Mouse (Mus musculus) T-helper 17 cell (primary cell): ENCODE data around the gene 1700021F05Rik.

Experiments
- in situ Hi-C, 2 experiments: fragments of 300-600 bp; cut with MboI, MseI; formaldehyde crosslinking; loops; 1 replicate in 1 of 2; 2 replicates in 1 of 2; pipeline ENCODE4 v1.15.1; 2025; ENCODE audit warnings: high pct_unique_total_duplicates in 2 of 2

1700021F05Rik gene

DNA sequence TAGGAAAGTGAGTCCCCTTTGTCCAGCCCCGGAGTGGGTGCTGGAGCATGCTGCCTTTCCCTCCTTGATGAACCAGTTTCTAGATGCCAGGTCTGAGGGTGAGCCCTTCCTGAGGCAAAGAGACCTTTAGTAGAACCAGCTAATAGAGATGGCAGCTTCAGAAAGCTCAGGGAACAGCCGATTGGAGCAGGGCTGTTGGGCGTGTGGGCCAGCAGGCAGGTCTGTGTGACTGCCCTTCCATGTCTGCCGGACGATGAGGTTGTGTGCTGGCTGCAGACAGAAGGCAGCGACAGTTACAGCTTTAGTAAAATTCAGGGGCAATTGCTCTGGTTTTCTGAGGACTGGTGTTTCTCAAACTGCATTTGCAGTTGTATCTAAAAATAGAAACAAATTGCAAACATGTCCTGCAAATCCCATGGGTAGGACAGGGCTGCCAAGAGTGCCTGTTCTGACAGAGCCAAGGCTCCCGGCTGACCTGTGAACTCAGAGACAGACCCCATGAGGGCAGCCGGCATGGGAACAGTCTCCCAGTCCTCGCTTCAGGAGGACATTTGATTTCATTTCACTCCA is 57.3 kb downstream of the 1700021F05Rik start:
- in situ Hi-C loops, result loop anchor here (5.0 kb wide), 1 partner anchor 49 kb away; no protein-coding TSS in a partner anchor

- in situ Hi-C loops, result loop anchor here (5.0 kb wide), 1 partner anchor 50 kb away; no protein-coding TSS in a partner anchor
Observed at GRCm38 (mm10) chr10:43482021-43482420, 58.8 kb downstream of the 1700021F05Rik start.

DNA sequence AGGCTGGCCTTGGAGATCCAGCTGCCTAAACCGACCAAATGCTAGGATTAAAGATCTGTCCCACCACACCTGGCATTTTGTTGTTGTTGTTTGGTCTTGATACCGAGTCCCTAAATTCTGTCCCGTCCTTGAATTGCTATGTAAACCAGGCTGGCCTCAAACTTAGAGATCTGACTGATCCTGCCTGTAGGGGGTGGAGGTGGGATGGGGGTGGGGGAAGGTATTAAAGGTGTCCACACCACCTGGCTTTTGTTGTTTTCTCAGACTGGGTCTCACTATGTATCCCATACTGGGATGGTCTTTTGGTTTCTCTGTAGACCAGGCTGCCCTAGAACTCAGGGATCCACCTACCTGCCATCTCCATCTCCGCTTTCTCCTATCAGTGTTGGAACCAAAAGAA is 59.6 kb downstream of the 1700021F05Rik start:
- in situ Hi-C loops, result loop anchor here (5.0 kb wide), 1 partner anchor 51 kb away; no protein-coding TSS in a partner anchor

- in situ Hi-C loops, result loop anchor here (5.0 kb wide), 1 partner anchor 52 kb away; no protein-coding TSS in a partner anchor
Observed at GRCm38 (mm10) chr10:43480227-43480849, 60.5 kb downstream of the 1700021F05Rik start.

DNA sequence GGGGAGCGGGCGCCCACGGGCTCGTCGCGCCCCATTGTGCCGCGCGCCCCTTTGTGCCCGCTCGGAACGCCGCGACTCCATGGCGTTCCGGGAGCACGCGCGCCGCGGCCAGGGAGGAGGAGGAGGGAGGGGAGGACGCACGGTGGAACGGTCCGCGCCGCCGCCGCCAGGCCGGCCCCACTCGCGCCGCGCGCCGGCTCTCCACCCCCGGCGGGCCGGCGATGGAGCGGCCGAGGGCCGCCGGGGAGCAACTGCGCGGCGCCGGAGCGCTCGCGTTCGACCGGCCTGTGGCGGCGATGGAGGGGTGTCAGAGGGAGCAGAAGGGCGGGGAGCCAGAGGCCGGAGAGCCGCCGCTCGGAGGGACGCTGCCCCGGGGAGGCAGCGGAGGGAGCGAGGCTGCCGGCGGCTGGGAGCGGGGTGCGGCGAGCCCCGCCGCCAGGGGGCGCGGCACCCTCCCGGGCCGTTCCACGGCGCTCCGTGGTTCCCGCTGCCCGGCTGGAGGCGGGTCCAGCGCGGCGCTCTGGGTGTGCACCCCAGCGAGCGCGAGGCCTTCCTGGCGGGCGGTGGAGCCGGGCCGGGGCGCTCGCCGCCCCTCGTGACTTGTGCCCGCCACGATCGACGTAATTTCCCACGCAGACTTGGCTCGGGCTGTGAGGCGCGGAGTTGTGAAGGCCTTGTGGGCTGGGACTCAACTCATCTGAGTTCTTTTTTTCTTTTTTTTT is 61.2 kb downstream of the 1700021F05Rik start:
- in situ Hi-C loops, result loop anchor here (5.0 kb wide), 1 partner anchor 53 kb away; no protein-coding TSS in a partner anchor

- in situ Hi-C loops, result no loop called here
Observed at GRCm38 (mm10) chr10:43478751-43479435, 61.9 kb downstream of the 1700021F05Rik start, which contains the start of gene Bend3. TSS of gene Bend3 (plus strand) at chr10:43478831.

DNA sequence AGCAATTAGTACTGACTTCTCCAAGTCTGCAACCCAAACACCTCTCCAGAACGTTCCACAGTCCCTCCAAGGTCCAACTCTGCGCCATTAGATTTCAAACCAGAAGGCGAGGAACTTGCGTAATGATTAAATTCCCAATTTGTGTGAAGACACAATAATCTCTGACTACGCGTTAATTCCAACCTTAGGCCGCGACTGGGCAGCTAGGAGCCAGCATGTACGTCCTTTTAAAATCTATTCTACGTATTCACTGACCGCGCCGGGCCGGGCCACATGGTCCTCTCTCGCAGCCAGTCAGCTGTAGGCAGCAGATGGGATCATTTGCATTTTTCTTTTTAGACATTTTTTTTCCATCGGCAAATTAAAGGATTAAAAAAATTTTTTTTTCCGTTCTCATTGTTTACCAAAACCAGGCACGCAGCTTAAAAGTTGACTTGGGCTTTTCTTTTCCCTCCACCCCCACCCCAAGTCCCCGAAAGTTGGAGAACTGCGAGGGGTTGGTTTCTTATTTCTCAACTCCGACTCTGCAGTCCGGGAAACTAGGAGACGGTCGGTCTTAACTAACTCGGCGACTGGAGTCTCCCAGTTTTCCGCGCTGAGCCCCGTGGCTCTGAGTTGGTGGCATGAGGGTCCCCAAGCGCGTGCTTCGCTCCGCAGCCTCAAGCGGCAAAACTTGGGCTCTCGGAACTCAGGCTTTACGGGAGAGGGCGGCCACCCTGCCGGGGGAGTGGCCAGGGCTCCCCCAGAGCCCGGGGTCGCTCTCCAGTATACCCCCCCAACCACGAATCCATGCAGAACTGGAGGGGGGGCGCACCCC is 62.7 kb downstream of the 1700021F05Rik start:
- in situ Hi-C loops, result no loop called here

DNA sequence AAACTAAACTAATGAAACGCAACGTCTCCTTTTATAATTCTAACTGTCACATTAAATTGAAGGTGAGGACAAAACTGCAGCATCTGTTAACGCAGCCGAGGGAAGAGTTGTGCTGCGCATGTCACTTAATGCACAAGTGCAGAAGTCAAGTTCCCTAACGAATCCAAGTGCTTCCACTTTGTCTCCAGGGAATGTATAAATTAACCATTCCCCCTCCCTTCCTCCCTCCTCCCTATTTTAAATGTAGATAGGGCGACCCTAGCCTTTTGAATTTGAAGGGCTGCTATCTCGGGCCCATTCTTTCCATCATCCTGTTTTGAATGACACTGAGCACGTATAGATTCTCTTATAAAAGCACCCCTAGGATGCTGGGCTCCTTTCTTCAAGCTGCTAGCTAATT is 63.3 kb downstream of the 1700021F05Rik start:
- in situ Hi-C loops, result no loop called here

DNA sequence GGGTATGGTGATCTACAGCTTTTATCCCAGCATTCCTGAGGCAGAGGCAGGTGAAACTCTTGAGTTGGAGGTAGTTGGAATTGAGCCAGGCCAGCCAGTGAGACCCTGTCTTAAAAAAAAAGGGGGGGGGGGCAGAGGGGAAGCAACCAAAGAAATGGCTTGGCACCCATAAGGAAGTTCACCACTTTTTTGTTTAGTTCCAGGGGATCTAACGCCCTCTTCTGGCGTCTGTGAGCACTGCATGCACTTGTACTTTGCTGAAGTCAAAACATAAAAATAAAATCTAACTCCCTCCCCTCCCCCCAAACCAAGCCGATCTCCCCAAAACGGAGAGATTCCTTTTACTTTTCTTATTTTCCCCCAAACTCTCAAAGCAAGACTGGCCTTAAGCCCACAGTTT is 65.4 kb downstream of the 1700021F05Rik start:
- in situ Hi-C loops, result no loop called here
